Mouse (Mus musculus) ES-E14 (cell line): ENCODE measurements around the gene A530032D15Rik.
"Not testable (repeated sequence)": the region's sequence is repeated elsewhere in the genome, so short reads cannot be mapped to it uniquely, and the experiment has no call there.

Source experiments
- CHD2 ChIP-seq: IDR thresholded peaks from 2 replicates; pipeline ENCODE4 v1.6.1; 2014; ENCODE audit warnings: mild to moderate bottlenecking, low read depth, low read length, inconsistent platforms
- HCFC1 ChIP-seq: IDR thresholded peaks from 2 replicates; pipeline ENCODE4 v1.6.1; 2012; ENCODE audit warnings: low read length, inconsistent platforms, borderline replicate concordance; ENCODE audit not compliant: insufficient read depth

DNA sequence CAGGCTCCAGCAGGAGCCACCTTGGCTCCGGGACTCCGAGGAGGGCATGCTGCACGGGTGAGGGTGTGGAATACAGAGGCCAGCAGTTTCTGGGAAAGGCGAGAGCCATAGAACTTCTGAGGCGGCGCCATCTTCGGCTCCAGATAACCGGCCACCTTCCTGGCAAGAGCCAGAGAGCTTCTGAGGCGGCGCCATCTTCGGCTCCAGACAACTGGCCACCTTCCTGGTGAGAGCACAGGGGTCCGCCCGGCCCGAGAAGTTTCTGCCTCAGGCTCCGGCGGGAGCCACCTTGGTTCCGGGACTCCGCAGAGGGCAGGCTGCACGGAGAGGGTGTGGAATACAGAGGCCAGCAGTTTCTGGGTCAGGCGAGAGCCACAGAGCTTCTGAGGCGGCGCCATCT lies 24.0 kb upstream of the A530032D15Rik start:
- not testable (repeated sequence) for TF ChIP-seq CHD2, HCFC1
